Mouse (Mus musculus): ENCODE measurements at regions not wholly inside any gene's neighbourhood (a gene's known extent, or its start where the extent isn't known, plus 50 kb on each side); places are given as distances from the start of the nearest gene placed in this dataset.

GRCm38 (mm10) chr1:194565574-194565973, 52.4 kb upstream of the Plxna2 start:
- Histone ChIP-seq H3K79me2 (ENCODE audit: control insufficient read depth, insufficient read depth) (no peaks in the 10 kb centered on the region), H3K4me2 (ENCODE audit: low read depth) (no peak overlapping the region), H3ac (ENCODE audit: control insufficient read depth, insufficient read length) (no peak overlapping the region), H3K4me3 (no peak overlapping the region), H3K36me3 (ENCODE audit: control insufficient read depth, insufficient read depth) (no peaks in the 10 kb centered on the region), H3K27me3 (ENCODE audit: control insufficient read depth, insufficient read depth, insufficient read length) (no peaks in the 10 kb centered on the region)
- no peak for TF ChIP-seq MYOG (IDR thresholded peaks at IDR 0.05; ENCODE audit: control insufficient read depth in 1 of 3, insufficient read depth in 1 of 3, insufficient read length in 2 of 3, low read depth in 2 of 3)
- TF ChIP-seq MAX (IDR thresholded peaks at IDR 0.05; ENCODE audit: low read depth): no peak
- no peak for TF ChIP-seq POLR2A (IDR thresholded peaks at IDR 0.05; ENCODE audit: insufficient read length, low read depth)
- TF ChIP-seq USF1 (IDR thresholded peaks at IDR 0.05; ENCODE audit: low read depth): no peak
- no peak for TF ChIP-seq POLR2AphosphoS2 (IDR thresholded peaks at IDR 0.05; ENCODE audit: insufficient read length, low read depth)
- TF ChIP-seq REST (IDR thresholded peaks at IDR 0.05; ENCODE audit: insufficient read depth, insufficient read length): no peak
- TF ChIP-seq SRF (IDR thresholded peaks at IDR 0.05; ENCODE audit: control insufficient read depth, insufficient read length, low read depth): no peak
- TF ChIP-seq MYOD1 (IDR thresholded peaks at IDR 0.05; ENCODE audit: control insufficient read depth in 1 of 3, insufficient read length in 2 of 3, low read depth in 2 of 3): no peak
- TF ChIP-seq TCF3 (IDR thresholded peaks at IDR 0.05; ENCODE audit: insufficient read length, low read depth): no peak
- TF ChIP-seq CEBPB (IDR thresholded peaks at IDR 0.05; ENCODE audit: insufficient read depth, poor library complexity, severe bottlenecking): no peak
- no peak for TF ChIP-seq E2F4 (IDR thresholded peaks at IDR 0.05; ENCODE audit: insufficient read depth)
- TF ChIP-seq TCF12 (IDR thresholded peaks at IDR 0.05; ENCODE audit: insufficient read depth, poor library complexity, severe bottlenecking): no peak

DNA sequence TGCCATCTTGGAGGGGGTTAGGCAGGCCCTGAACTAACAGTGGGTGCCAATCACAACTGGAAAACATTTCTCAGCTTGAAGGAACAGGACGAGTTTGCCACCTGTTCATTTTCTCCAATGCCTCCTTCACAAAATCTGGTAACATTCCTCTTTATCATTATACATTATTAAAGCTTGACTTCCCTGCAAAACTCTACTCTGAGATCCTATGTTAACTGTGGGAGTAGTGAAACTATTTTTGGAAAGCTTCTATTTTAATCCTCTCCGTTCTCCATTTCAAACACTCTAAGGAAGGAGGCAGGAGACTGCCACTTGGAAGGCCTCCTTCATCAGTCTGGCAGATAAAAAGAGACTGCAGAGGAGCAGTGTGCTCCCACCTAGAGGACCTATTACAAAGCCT, 54.1 kb upstream of the Plxna2 start:
- Histone ChIP-seq H3K27me3 (ENCODE audit: control insufficient read depth, insufficient read depth, insufficient read length) (no peaks in the 10 kb centered on the region), H3K4me3 (no peak overlapping the region), H3ac (ENCODE audit: control insufficient read depth, insufficient read length) (no peak overlapping the region), H3K79me2 (ENCODE audit: control insufficient read depth, insufficient read depth) (no peaks in the 10 kb centered on the region), H3K4me2 (ENCODE audit: low read depth) (no peak overlapping the region), H3K36me3 (ENCODE audit: control insufficient read depth, insufficient read depth) (no peaks in the 10 kb centered on the region)
- TF ChIP-seq USF1 (IDR thresholded peaks at IDR 0.05; ENCODE audit: low read depth): no peak

DNA sequence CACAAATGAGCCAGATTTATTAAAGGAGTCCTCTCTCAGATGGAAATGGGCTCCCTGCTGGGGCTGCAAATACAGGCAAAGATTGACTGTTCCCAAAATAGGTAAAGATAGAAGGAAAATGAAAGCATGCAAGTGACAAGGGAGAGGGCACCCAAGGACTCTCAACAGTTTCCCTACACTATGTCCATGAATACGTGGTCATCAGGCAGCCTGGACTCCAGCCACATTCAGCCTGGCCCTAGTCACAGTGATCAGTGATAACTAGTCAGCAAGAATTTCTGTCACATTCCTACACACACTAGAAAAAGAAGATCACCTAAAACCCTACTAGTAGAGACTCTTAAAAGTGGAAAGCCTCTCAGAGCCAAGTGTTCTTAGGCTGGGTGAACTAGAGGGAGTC, 56.9 kb upstream of the Plxna2 start:
- H3K27me3 ChIP-seq (ENCODE audit: control insufficient read depth, insufficient read depth, insufficient read length): no peaks in the 10 kb centered on the region
- H3K4me3 ChIP-seq: no peak overlapping the region
- no peaks in the 10 kb centered on the region for H3K79me2 ChIP-seq (ENCODE audit: control insufficient read depth, insufficient read depth)
- no peak overlapping the region for H3K4me2 ChIP-seq (ENCODE audit: low read depth)
- TF ChIP-seq CEBPB (IDR thresholded peaks at IDR 0.05; ENCODE audit: insufficient read depth, poor library complexity, severe bottlenecking) (no peak), MYOG (IDR thresholded peaks at IDR 0.05; ENCODE audit: control insufficient read depth in 1 of 3, insufficient read depth in 1 of 3, insufficient read length in 2 of 3, low read depth in 2 of 3) (no peak), USF1 (IDR thresholded peaks at IDR 0.05; ENCODE audit: low read depth) (no peak), TCF12 (IDR thresholded peaks at IDR 0.05; ENCODE audit: insufficient read depth, poor library complexity, severe bottlenecking) (no peak), POLR2A (IDR thresholded peaks at IDR 0.05; ENCODE audit: insufficient read length, low read depth) (no peak), POLR2AphosphoS2 (IDR thresholded peaks at IDR 0.05; ENCODE audit: insufficient read length, low read depth) (no peak), E2F4 (IDR thresholded peaks at IDR 0.05; ENCODE audit: insufficient read depth) (no peak), MAX (IDR thresholded peaks at IDR 0.05; ENCODE audit: low read depth) (no peak), MYOD1 (IDR thresholded peaks at IDR 0.05; ENCODE audit: control insufficient read depth in 1 of 3, insufficient read length in 2 of 3, low read depth in 2 of 3) (no peak), REST (IDR thresholded peaks at IDR 0.05; ENCODE audit: insufficient read depth, insufficient read length) (no peak), TCF3 (IDR thresholded peaks at IDR 0.05; ENCODE audit: insufficient read length, low read depth) (no peak), SRF (IDR thresholded peaks at IDR 0.05; ENCODE audit: control insufficient read depth, insufficient read length, low read depth) (no peak)
- no peak overlapping the region for H3ac ChIP-seq (ENCODE audit: control insufficient read depth, insufficient read length)
- no peaks in the 10 kb centered on the region for H3K36me3 ChIP-seq (ENCODE audit: control insufficient read depth, insufficient read depth)

DNA sequence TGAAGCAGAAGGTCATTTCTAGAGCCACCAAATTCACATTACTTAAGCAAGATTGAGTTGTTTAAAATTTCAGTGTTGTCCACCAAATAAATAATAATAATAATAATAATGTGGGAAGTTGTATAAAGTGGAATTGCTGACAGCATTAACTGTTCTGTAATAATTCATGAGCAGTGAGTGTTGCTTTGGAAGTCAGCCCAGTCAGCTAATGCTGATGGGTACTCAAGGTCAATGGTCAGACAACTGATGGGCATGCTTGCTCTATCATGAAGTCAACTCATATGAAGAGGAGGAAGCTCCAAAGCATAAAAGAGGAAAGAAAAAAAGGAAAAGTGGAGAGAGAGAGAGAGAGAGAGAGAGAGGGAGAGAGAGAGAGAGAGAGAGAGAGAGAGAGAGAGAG, 69.4 kb upstream of the Plxna2 start:
- TF ChIP-seq POLR2AphosphoS2 (IDR thresholded peaks at IDR 0.05; ENCODE audit: insufficient read length, low read depth) (no peak), E2F4 (IDR thresholded peaks at IDR 0.05; ENCODE audit: insufficient read depth) (no peak), MAX (IDR thresholded peaks at IDR 0.05; ENCODE audit: low read depth) (no peak), MYOG (IDR thresholded peaks at IDR 0.05; ENCODE audit: control insufficient read depth in 1 of 3, insufficient read depth in 1 of 3, insufficient read length in 2 of 3, low read depth in 2 of 3) (no peak), POLR2A (IDR thresholded peaks at IDR 0.05; ENCODE audit: insufficient read length, low read depth) (no peak), REST (IDR thresholded peaks at IDR 0.05; ENCODE audit: insufficient read depth, insufficient read length) (no peak), USF1 (IDR thresholded peaks at IDR 0.05; ENCODE audit: low read depth) (no peak), SRF (IDR thresholded peaks at IDR 0.05; ENCODE audit: control insufficient read depth, insufficient read length, low read depth) (no peak), TCF3 (IDR thresholded peaks at IDR 0.05; ENCODE audit: insufficient read length, low read depth) (no peak), TCF12 (IDR thresholded peaks at IDR 0.05; ENCODE audit: insufficient read depth, poor library complexity, severe bottlenecking) (no peak), CEBPB (IDR thresholded peaks at IDR 0.05; ENCODE audit: insufficient read depth, poor library complexity, severe bottlenecking) (no peak), MYOD1 (IDR thresholded peaks at IDR 0.05; ENCODE audit: control insufficient read depth in 1 of 3, insufficient read length in 2 of 3, low read depth in 2 of 3) (no peak)
- no peak overlapping the region for H3ac ChIP-seq (ENCODE audit: control insufficient read depth, insufficient read length)
- no peaks in the 10 kb centered on the region for H3K79me2 ChIP-seq (ENCODE audit: control insufficient read depth, insufficient read depth)
- H3K4me2 ChIP-seq (ENCODE audit: low read depth): no peak overlapping the region
- no peak overlapping the region for H3K4me3 ChIP-seq
- no peaks in the 10 kb centered on the region for H3K27me3 ChIP-seq (ENCODE audit: control insufficient read depth, insufficient read depth, insufficient read length)
- H3K36me3 ChIP-seq (ENCODE audit: control insufficient read depth, insufficient read depth): no peaks in the 10 kb centered on the region

DNA sequence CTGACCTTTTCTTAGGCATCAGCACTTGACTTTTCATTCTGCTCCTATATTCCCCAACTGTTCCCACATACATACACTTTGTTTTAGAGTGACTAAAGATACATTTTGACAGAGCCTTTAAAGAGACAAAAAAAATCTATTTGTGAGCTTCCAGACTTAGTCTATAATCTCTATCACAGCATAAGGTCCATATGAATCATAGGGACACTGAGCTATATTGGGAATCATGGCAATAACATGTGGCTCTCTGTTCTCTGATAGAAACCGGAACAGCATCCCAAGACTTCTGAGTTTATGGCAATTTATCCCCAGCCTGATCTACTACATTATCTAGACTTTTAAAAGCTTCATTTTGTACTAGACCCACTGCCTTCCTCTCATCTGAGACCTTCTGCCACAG, 69.8 kb upstream of the Plxna2 start:
- Histone ChIP-seq H3K79me2 (ENCODE audit: control insufficient read depth, insufficient read depth) (no peaks in the 10 kb centered on the region), H3K36me3 (ENCODE audit: control insufficient read depth, insufficient read depth) (no peaks in the 10 kb centered on the region), H3K4me3 (no peak overlapping the region), H3K27me3 (ENCODE audit: control insufficient read depth, insufficient read depth, insufficient read length) (no peaks in the 10 kb centered on the region), H3ac (ENCODE audit: control insufficient read depth, insufficient read length) (no peak overlapping the region), H3K4me2 (ENCODE audit: low read depth) (no peak overlapping the region)
- no peak for TF ChIP-seq SRF (IDR thresholded peaks at IDR 0.05; ENCODE audit: control insufficient read depth, insufficient read length, low read depth)
- TF ChIP-seq USF1 (IDR thresholded peaks at IDR 0.05; ENCODE audit: low read depth): no peak
- no peak for TF ChIP-seq CEBPB (IDR thresholded peaks at IDR 0.05; ENCODE audit: insufficient read depth, poor library complexity, severe bottlenecking)
- no peak for TF ChIP-seq MYOG (IDR thresholded peaks at IDR 0.05; ENCODE audit: control insufficient read depth in 1 of 3, insufficient read depth in 1 of 3, insufficient read length in 2 of 3, low read depth in 2 of 3)

Measured in myocyte (in vitro differentiated cells).